Mouse (Mus musculus) heart, postnatal 0 days (tissue): ENCODE measurements around the gene Olfr412. TPM values are rescaled to one million over a fixed set of nuclear protein-coding genes. Genes with fewer than 3 reads are reported as not detected.

Experiments
- ATAC-seq: fragments of 200-750 bp; cut with Nextera tagmentation; 2 replicates; pipeline ENCODE4 v1.8.0; 2017; ENCODE audit warnings: low read depth, moderate number of reproducible peaks, moderate library complexity; ENCODE audit not compliant: insufficient read depth
- DNase-seq: peaks from one replicate; pipeline ENCODE4 v3.0.0-alpha.2; 2016; ENCODE audit warnings: low spot score
- H3K27ac ChIP-seq: fragments of 300-500 bp; sonication (generic); 2 replicates; pipeline ENCODE4 v1.5.1; 2014; ENCODE audit warnings: low read depth, mild to moderate bottlenecking
- H3K27me3 ChIP-seq: fragments of 300-500 bp; sonication (generic); 2 replicates; pipeline ENCODE4 v1.6.1; 2014; ENCODE audit warnings: low read length, mixed read lengths; ENCODE audit not compliant: control insufficient read depth, insufficient read depth
- H3K36me3 ChIP-seq: fragments of 300-500 bp; sonication (generic); replicated peaks from 2 replicates; pipeline ENCODE4 v1.6.1; 2014; ENCODE audit warnings: low read length, mixed read lengths; ENCODE audit not compliant: control insufficient read depth, insufficient read depth
- H3K4me1 ChIP-seq: fragments of 300-500 bp; sonication (generic); 2 replicates; pipeline ENCODE4 v1.6.1; 2014; ENCODE audit warnings: antibody characterized with exemption; ENCODE audit not compliant: control insufficient read depth, insufficient read depth
- H3K4me2 ChIP-seq: fragments of 300-500 bp; sonication (generic); 2 replicates; pipeline ENCODE4 v1.6.1; 2014; ENCODE audit warnings: low read depth, mild to moderate bottlenecking, low read length, moderate library complexity
- H3K4me3 ChIP-seq: fragments of 300-500 bp; sonication (generic); 2 replicates; pipeline ENCODE4 v1.5.1; 2014; ENCODE audit warnings: low read depth, low read length
- H3K9ac ChIP-seq: fragments of 300-500 bp; sonication (generic); replicated peaks from 2 replicates; pipeline ENCODE4 v1.6.1; 2014; ENCODE audit warnings: low read depth, low read length, mixed read lengths
- H3K9me3 ChIP-seq: fragments of 300-500 bp; sonication (generic); replicated peaks from 2 replicates; pipeline ENCODE4 v1.6.1; 2016; ENCODE audit warnings: low read length; ENCODE audit not compliant: control insufficient read depth
- CTCF ChIP-seq: IDR thresholded peaks from 2 replicates; pipeline ENCODE4 v1.5.1; 2016; ENCODE audit warnings: antibody characterized with exemption, control low read depth, low read depth
- EP300 ChIP-seq: IDR thresholded peaks from 2 replicates; pipeline ENCODE4 v1.6.1; 2016; ENCODE audit warnings: antibody characterized with exemption, low read depth
- WGBS: fragments of 180-500 bp; shearing (Covaris S2); extraction: QIAGEN DNeasy Blood & Tissue Kit; methylation state at CpG from one replicate; pipeline ENCODE4 v1.1.7; 2014; 5-methylcytosine and 5-hydroxymethylcytosine counted together
- polyA plus RNA-seq: library from polyadenylated mRNA; unstranded; fragments of >200 nt; fragmentation: Nextera tagmentation; extraction: Ambion mirVana; gene quantifications from 2 replicates; pipeline ENCODE4 v1.2.1, GENCODE M21; 2015
- total RNA-seq: library from RNA; depleted of rRNA; stranded (reverse); fragments of >200 nt; gene quantifications from 2 replicates; pipeline ENCODE4 v1.2.3, GENCODE M21; 2014; ENCODE audit warnings: low replicate concordance

Olfr412 gene
- total and polyA plus RNA-seq, 2 experiments from 2014 or later, result not detected

DNA sequence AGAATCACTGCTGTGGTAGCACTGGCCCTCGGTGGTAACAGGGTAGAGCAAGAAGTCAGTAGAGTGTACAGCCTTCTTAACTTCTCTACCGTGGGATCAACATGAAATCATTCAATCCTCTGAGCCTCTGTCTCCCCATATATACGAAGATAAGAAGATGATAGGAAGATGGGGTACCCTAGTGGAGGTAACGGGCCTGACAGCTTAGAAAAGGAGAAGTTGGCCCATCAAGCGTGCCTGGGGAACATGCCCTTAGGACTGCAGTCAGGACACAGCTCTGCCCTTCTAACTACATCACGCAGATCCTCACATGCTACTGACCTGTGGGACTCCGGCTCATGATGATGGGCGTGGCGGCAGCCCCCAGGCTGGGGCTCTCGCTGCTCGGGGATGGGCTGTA, 30.0 kb downstream of the Olfr412 start:
- 88% methylated on average over 11 of the region's 11 CpGs for WGBS
- no peaks in the 10 kb centered on the region for H3K27me3 ChIP-seq
- H3K4me2 ChIP-seq, result no peak overlapping the region
- no peaks in the 10 kb centered on the region for H3K9me3 ChIP-seq
- no peak overlapping the region for H3K9ac ChIP-seq
- no peaks in the 10 kb centered on the region for H3K36me3 ChIP-seq
- H3K4me1 ChIP-seq, result peaks cover 15% of the 10 kb centered on the region; the same call in 1 of the 2 replicates
- TF ChIP-seq CTCF (no peak), EP300 (no peak)
- no peak for DNase-seq
- H3K4me3 ChIP-seq, result no peak overlapping the region
- no peak overlapping the region for H3K27ac ChIP-seq
- ATAC-seq, result no peak

DNA sequence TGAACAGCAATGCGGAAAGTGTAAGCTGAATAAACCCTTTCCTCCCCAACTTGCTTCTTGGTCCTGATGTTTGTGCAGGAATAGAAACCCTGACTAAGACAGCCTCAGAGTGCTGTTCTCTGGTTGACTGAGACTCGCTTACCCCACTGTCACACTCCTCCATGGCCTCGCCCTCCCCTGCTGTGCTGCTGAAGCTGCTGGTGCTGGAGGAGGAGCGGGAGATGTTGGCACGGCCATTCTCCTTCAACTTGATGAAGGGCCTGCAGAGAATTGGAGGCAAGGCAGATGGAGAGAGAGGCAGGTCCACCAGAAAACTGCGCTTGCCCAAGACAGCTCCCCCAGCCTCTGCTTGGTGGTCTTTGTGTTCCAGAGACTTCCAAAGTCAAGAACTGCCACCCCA, 31.0 kb downstream of the Olfr412 start:
- Histone ChIP-seq H3K9ac (no peak overlapping the region), H3K27ac (no peak overlapping the region), H3K4me1 (0 out of 2 replicates have a peak, but pooled peaks cover 6% of the 10 kb centered on the region), H3K4me2 (no peak overlapping the region), H3K36me3 (no peaks in the 10 kb centered on the region), H3K4me3 (no peak overlapping the region), H3K9me3 (no peaks in the 10 kb centered on the region), H3K27me3 (no peaks in the 10 kb centered on the region)
- ATAC-seq, result no peak
- TF ChIP-seq EP300, result no peak
- no peak for TF ChIP-seq CTCF
- no peak for DNase-seq
- WGBS, result 86% methylated on average over 6 of the region's 6 CpGs

DNA sequence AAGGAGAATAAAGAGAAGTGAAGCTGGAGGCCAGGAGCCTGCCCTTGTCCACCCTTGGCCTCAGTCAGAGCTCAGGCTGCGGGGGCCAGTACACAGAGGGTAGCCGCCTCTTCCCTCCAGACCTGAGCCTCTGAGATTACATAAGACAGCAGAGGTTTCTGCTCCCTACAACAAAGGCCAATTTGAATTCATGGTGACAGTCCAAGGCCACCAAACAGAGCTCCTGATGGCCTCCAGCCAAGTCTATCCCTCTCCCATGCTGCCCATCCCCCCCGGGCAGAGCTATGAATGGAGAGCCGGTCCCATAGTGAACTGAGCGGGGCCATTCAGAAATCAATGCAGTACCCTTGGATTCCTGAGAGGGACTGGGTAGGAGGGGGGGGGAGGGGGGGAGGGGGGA, 31.6 kb downstream of the Olfr412 start:
- no peak for TF ChIP-seq CTCF
- no peak for TF ChIP-seq EP300
- ATAC-seq, result peak; percentile 61
- H3K27ac ChIP-seq, result no peak overlapping the region

DNA sequence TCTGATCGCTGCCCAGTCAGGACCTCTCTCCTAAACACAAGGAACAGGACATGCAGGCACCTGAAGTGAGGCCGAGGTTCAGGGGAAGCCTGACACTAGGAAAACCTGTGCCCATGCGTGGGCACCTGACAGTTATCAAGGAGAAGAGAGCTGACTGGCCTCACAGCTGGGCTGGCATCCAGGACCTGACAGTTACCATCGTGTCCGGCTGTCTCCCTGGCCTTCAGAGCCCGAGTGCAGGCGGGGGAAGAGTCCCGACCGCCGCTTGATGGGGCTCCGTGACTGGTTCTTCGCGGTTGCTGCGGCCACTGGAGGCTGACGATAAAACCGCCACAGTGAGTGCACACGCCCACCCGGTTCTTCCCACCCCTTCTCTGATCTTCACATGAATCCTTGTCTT, 33.7 kb downstream of the Olfr412 start:
- Histone ChIP-seq H3K36me3 (no peaks in the 10 kb centered on the region), H3K4me1 (0 out of 2 replicates have a peak, but pooled peaks cover 6% of the 10 kb centered on the region), H3K27ac (no peak overlapping the region), H3K9ac (no peak overlapping the region), H3K4me2 (no peak overlapping the region), H3K9me3 (no peaks in the 10 kb centered on the region), H3K4me3 (no peak overlapping the region), H3K27me3 (no peaks in the 10 kb centered on the region)
- DNase-seq, result no peak
- no peak for TF ChIP-seq CTCF
- no peak for TF ChIP-seq EP300
- WGBS, result 77% methylated on average over 18 of the region's 18 CpGs
- ATAC-seq, result no peak

More for the DNA sequence above, 31.6 kb downstream of the Olfr412 start:
- 47% methylated on average over 5 of the region's 5 CpGs for WGBS
- no peaks in the 10 kb centered on the region for H3K27me3 ChIP-seq
- 0 out of 2 replicates have a peak, but pooled peaks cover 6% of the 10 kb centered on the region for H3K4me1 ChIP-seq
- DNase-seq, result no peak
- H3K9ac ChIP-seq, result no peak overlapping the region
- H3K4me3 ChIP-seq, result no peak overlapping the region
- no peaks in the 10 kb centered on the region for H3K9me3 ChIP-seq
- no peaks in the 10 kb centered on the region for H3K36me3 ChIP-seq
- no peak overlapping the region for H3K4me2 ChIP-seq

DNA sequence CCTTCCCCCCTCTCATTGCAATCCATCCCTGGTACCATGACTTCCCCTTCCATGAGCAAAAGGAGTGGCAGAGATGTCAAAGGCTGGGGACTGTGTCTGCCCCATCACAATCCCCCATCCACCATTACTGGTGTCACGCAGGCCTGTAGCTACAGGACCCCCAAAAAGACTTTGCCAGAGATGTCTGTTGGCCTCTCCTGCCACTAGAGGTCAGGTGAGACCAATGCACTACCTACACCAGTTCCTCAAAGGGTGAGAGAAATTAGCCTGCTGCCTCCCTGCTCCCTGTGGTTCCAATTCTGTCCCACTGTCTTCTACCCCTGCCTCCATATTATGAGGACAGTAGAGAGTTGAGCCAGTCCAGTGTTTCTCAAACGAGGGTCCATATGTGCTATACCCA, 40.3 kb downstream of the Olfr412 start:
- no peak overlapping the region for H3K9ac ChIP-seq
- peak; percentile 52 for DNase-seq
- no peaks in the 10 kb centered on the region for H3K27me3 ChIP-seq
- no peaks in the 10 kb centered on the region for H3K9me3 ChIP-seq
- H3K27ac ChIP-seq, result no peak overlapping the region
- peaks cover 8% of the 10 kb centered on the region for H3K4me1 ChIP-seq
- H3K36me3 ChIP-seq, result no peaks in the 10 kb centered on the region
- peak; percentile 33 for ATAC-seq
- WGBS, result 42% methylated on average over 2 of the region's 2 CpGs
- peak; percentile 75 for TF ChIP-seq CTCF
- TF ChIP-seq EP300, result no peak
- no peak overlapping the region for H3K4me3 ChIP-seq
- H3K4me2 ChIP-seq, result no peak overlapping the region

DNA sequence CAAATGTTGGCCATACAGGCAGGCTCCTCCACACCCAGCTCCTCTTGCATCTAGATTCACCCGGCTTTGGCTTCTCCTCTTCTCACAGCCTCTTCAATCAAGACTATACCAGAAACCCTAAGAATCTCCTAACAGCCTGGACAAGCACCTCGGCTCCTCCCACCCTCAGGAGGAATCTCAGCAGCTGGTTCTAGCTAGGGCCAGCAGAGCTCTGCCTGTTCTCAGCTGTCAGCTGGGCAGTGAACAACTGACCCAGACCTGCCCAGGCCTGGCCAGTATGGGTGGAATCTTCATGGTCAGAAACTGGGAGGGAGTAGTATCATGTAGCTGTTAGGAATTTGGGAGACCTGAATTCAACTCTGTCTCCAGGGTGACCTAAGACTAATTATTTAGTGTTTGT, 42.3 kb downstream of the Olfr412 start:
- Histone ChIP-seq H3K27me3 (no peaks in the 10 kb centered on the region), H3K4me2 (no peak overlapping the region), H3K36me3 (no peaks in the 10 kb centered on the region), H3K4me3 (no peak overlapping the region), H3K9ac (no peak overlapping the region; the same call in 1 of the 2 replicates), H3K4me1 (peaks cover 15% of the 10 kb centered on the region), H3K27ac (no peak overlapping the region; the same call in 1 of the 2 replicates), H3K9me3 (no peaks in the 10 kb centered on the region)
- WGBS, result 50% methylated on average over 2 of the region's 2 CpGs
- TF ChIP-seq CTCF (no peak), EP300 (no peak)
- ATAC-seq (no peak), DNase-seq (no peak)
